Mouse (Mus musculus) embryo, embryonic 9.5 days (tissue): ENCODE measurements around the gene Sidt1.
"Not testable (repeated sequence)": the region's sequence is repeated elsewhere in the genome, so short reads cannot be mapped to it uniquely, and the experiment has no call there.

Experiments
- DNase-seq: peaks from one replicate; pipeline ENCODE4 v3.0.0-alpha.2; 2017; ENCODE audit errors: extremely low spot score

Sidt1 gene

DNA sequence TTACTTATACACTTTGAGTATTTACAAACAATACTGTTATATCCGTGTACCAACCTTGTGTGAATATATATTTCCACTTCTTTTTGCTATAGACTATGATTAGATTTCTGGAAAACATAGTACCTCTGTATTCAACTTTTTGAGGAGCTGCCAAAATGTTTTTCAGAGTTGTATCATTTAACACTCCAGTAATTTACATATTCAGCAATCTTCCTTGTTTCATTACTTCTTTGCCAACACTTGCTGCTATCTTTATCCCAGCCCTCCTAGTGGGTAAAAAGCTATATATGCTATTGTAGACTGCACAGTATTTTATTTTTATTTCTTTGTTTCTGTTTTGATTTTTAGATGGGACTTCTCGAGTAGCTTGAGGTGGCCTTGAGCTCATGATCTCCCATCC is 29.2 kb downstream of the Sidt1 start:
- no peak for DNase-seq

- no peak for DNase-seq
These were observed 30.7 kb downstream of the Sidt1 start for GRCm38 (mm10) chr16:44302126-44302892.

- peak; percentile 9 for DNase-seq
These were observed 33.4 kb downstream of the Sidt1 start for GRCm38 (mm10) chr16:44299438-44300093.

DNA sequence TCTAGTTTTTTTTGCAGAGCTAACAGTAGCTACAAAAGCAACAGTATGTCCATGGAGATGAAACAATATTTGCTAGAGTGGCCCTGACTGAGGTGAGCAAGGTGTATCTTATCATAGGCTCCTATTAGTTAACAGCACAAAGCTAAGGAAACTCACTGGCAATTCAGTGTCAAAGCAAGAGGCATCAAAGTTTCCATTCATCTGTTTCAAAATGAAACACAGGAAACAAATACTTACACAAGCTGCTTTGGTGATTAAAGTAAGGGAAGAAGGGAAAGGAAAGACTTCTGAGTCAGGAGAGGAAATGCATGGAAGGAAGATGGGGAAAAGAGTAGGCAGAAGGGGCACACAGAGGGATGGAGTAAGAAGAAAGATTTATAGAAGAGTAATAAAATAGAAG is 39.0 kb downstream of the Sidt1 start:
- DNase-seq: no peak

GRCm38 (mm10) chr16:44292681-44293080 is 40.3 kb downstream of the Sidt1 start:
- not testable (repeated sequence) for DNase-seq

DNA sequence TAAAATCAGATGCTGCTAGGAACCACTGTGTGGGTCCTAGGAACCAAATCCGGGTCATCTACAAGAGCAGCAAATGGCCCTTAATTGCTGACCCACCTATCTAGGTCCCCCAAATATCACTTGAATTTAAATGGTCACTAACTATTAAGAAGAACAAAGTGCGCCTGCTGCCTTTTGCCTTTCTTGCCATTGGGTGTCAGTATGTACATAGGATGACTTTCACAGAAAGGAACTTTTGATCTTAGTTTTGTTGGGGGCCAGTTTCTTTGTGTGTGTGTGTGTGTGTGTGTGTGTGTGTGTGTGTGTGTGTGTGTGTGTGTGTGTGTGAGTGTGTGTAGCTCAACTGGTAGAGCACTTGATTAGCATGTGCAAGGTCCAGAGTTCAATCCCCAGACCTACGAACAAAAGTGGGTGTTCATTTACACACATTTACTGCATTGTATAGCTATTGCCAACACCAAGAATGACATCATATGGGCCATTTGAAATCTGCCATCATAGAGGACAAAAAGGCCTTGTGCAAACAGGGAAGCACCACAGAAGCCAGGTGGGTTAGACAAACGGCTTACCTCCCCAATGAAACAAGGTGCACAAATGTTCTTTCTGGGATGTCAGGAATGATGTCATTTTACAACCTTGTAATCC is 43.9 kb downstream of the Sidt1 start:
- no peak for DNase-seq

GRCm38 (mm10) chr16:44287356-44287950 is 45.5 kb downstream of the Sidt1 start:
- DNase-seq: no peak

DNA sequence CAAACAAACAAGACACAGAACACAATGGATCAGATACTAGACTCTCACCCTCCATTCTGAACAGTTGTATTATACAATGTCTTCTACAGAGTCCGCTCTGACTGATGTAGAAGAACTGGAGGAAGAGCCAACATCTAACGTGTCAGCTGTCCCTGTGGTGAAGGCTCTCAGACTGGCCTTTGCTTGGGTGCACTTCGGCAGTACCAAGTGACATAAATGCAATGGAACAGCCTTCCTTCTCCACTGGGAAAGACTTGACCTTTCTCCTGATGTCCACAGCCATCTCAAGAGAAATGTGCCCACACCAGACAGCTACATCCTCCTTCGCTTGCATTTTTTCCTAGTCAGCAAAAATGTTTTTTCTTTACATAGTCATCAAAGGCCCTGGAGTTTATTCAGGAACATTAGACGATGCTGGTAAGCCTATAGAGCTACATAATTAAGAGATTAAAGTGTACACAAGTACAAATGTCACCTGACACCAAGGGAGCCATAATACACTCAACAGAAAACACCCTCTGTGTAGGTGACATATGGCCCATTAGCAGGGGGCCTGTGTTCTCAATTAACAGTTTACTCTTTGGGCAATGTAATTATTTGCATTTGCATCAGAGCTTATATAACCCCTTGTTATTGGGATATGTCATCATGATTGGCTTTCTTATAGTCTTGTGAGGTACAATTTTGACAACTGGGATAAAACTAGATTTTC is 50.2 kb downstream of the Sidt1 start:
- no peak for DNase-seq

- no peak for DNase-seq
These were observed 51.0 kb downstream of the Sidt1 start for GRCm38 (mm10) chr16:44282036-44282435.

- no peak for DNase-seq
These were observed 52.2 kb downstream of the Sidt1 start for GRCm38 (mm10) chr16:44280806-44281205.

DNA sequence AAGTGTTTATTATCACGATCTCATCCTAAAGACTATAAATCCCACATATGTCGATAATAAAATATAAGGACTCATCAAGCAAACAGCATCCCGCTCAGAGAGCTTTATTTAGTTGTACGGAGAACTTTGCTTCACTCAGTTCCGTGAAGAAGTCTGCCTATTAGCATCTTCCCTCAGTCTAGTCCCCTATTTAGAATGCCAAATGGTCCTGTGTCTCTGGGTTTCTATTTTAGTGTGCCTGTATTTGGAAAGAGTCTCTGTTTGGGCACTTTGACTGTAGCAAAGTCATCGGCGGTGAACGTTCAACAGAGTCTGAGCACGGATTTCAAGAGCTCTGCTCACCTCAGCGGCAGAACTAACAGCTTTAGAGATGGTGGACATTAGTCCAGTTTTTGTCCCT is 55.8 kb downstream of the Sidt1 start:
- no peak for DNase-seq

DNA sequence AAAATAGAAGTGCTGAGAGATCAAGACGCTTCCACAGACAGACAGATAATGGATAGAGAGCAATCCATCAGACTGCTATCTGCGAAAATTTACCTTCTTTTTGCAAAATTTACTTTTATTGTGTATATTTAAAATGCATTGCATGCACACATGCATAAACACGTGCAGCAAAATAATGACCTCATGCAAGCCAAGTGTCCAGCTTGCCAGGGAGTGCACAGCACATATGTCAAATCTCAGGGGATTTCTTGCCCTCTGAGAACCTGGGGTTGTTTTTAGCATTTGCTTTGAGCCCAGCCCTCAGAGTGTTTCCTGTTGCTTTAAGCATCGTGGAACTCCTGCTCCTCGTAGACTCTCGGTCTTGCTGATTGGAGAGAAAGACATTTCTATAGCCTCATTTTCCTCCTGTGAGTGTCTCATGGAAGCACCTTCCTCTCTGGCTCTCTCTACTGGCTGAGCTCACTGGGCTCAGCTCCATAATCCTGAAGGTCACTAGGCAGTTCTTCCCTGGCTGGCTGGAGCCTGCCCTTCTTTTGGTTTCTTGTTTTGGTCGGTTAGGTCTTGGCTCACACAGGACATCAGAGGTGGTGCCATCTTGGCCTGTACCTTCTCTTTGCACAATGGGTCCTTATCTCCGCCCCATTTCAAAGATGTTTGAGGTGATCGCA is 61.5 kb downstream of the Sidt1 start:
- DNase-seq: no peak

- no peak for DNase-seq
These were observed 62.4 kb downstream of the Sidt1 start for GRCm38 (mm10) chr16:44270606-44271005.

DNA sequence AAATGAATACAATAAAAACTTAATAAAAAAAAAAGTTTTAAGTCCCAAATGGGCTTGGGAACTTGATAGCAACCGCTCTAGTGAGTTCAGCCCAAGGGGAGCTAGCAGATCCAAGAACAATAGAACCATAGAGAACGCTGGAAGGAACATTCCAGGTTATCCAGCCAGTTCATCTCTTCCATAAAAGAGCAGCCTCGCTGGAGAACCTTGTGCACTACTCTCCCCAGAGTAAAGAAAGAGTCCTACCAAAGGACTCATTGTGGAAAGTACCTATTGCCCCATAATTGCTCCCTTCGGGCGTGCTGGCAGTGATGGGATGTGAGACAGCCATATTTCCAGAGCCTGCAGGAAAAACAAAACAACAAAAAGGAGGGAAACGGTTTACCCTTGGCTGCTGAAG is 63.4 kb downstream of the Sidt1 start:
- no peak for DNase-seq

DNA sequence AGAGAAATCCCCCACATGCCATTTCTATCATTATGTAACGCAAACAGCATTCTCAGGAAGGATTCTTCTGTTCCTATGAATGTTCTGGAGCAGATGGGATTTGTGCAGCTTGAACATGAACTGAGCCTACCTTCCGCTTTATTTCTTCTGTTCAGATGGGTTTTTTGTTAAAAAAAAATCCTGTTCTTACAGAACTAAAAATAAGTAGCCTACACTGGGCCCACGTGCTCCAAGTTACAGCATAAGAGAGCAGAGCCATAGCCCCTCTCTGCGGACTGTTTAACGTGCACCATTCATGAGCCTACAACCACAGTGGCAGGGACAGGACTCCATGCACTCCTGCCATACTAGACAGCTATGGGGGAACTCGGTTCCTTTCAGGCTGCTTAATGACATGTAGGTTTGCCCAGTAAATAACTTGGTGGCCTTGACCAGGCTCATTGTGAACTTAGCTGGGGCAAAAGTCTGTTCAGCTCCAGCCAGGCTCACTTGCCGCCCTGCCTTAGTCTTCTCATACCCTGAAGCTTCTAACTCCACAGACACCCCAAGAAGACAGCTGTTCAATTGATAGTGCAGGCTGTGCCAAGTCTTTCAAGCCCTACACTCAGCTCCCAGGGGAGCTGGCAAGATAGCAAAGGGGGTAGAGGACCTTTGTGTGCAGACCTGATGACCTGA is 64.3 kb downstream of the Sidt1 start:
- no peak for DNase-seq

GRCm38 (mm10) chr16:44265562-44265961 is 67.4 kb downstream of the Sidt1 start:
- DNase-seq: no peak

GRCm38 (mm10) chr16:44264916-44265315 is 68.1 kb downstream of the Sidt1 start:
- DNase-seq: no peak

- DNase-seq: no peak
These were observed 75.5 kb downstream of the Sidt1 start for GRCm38 (mm10) chr16:44257476-44257875.

DNA sequence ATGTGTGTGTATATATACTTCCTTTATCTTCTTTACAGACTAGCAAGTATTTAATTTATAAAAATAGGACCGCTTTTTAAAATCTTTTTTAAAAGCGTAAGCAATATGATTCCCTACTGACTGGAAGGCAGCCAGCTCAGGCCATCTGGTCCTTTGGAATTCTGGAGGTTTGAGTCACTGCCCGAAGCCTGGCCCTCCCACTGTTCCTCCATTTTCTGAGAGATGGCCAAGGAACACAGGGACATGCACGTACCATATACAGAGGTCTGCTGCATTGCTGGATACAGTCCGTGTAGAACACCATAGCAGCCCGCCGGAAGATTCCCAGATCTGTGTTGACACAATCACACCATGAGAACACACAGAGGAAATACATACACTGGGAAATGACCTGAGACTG is 78.3 kb downstream of the Sidt1 start:
- DNase-seq: no peak

DNA sequence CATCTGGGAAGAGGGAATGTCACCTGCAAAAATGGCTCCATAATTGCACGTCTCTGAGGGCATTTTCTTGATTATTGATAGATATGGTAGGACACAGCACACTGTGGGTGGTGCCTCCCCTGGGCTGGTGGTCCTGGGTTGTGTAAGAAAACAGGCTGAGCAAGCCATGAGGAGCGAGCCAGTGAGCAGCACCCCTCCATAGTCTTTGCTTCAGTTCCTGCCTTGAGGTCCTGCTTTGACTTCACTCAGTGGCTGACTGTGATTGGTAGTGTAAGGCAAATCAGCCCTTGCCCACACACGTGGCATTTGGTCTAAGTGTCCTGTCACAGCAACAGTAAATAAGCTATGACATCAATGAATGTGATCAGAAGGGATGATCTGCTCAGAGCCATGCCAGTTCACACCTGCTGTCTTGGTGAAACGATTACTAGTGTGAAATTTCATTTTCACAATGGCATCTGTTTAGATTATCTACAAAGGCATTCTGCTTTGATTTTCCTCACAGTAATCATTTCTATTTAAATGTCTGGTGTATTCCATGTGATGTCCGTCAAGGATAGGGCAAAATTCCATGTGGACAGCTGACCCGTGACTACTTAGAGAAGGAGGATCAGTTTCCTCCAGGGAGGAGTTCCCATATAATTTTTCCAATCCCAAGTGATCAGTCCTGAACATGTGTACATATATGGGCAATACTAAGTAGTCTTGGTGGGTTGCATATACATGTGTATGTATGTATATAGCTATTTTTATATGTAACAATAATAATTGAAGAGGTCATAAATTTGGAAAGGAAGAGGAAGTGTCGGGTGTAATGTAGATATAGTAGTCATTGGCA is 79.0 kb downstream of the Sidt1 start:
- no peak for DNase-seq
